Mouse (Mus musculus) spleen, adult 18-20 months (tissue): ENCODE data around the gene Smarca2.

Experiments used
- DNase-seq, 2 experiments: peaks; one replicate each; pipeline ENCODE4 v3.0.0; 2022; ENCODE audit warnings: mixed read lengths in 2 of 2

Smarca2 gene

GRCm38 (mm10) chr19:26749427-26750137 lies 144.7 kb downstream of the Smarca2 start:
- DNase-seq = no peak

- no peak for DNase-seq
Observed at GRCm38 (mm10) chr19:26752611-26753163, 147.8 kb downstream of the Smarca2 start.

GRCm38 (mm10) chr19:26753266-26753872 lies 148.5 kb downstream of the Smarca2 start:
- no peak for DNase-seq

GRCm38 (mm10) chr19:26754016-26754794 lies 149.4 kb downstream of the Smarca2 start:
- no peak for DNase-seq

GRCm38 (mm10) chr19:26755991-26756390 lies 151.1 kb downstream of the Smarca2 start:
- DNase-seq = no peak

- no peak for DNase-seq
Observed at GRCm38 (mm10) chr19:26756399-26756798, 151.5 kb downstream of the Smarca2 start.

GRCm38 (mm10) chr19:26758156-26758555 lies 153.3 kb downstream of the Smarca2 start:
- DNase-seq = no peak

GRCm38 (mm10) chr19:26758620-26759019 lies 153.8 kb downstream of the Smarca2 start:
- DNase-seq = no peak

GRCm38 (mm10) chr19:26759295-26759694 lies 154.4 kb downstream of the Smarca2 start:
- DNase-seq = no peak

GRCm38 (mm10) chr19:26761257-26761656 lies 156.4 kb downstream of the Smarca2 start:
- no peak for DNase-seq

- no peak for DNase-seq
Observed at GRCm38 (mm10) chr19:26765483-26765882, 160.6 kb downstream of the Smarca2 start.

- DNase-seq = no peak
Observed at GRCm38 (mm10) chr19:26767454-26767853, 162.6 kb downstream of the Smarca2 start.

- DNase-seq = no peak
Observed at GRCm38 (mm10) chr19:26767941-26768340, 163.1 kb downstream of the Smarca2 start.

- DNase-seq = no peak
Observed at GRCm38 (mm10) chr19:26768846-26769245, 164.0 kb downstream of the Smarca2 start.

GRCm38 (mm10) chr19:26769609-26770500 lies 165.0 kb downstream of the Smarca2 start:
- no peak for DNase-seq

- no peak for DNase-seq
Observed at GRCm38 (mm10) chr19:26770592-26770991, 165.7 kb downstream of the Smarca2 start.

- DNase-seq = no peak
Observed at GRCm38 (mm10) chr19:26772051-26772583, 167.3 kb downstream of the Smarca2 start.

- DNase-seq = no peak
Observed at GRCm38 (mm10) chr19:26776066-26777025, 171.5 kb downstream of the Smarca2 start.

- no peak for DNase-seq
Observed at GRCm38 (mm10) chr19:26778199-26778598, 173.3 kb downstream of the Smarca2 start.

GRCm38 (mm10) chr19:26781209-26781608 lies 176.4 kb downstream of the Smarca2 start:
- no peak for DNase-seq

GRCm38 (mm10) chr19:26788446-26788845 lies 183.6 kb downstream of the Smarca2 start:
- no peak for DNase-seq
